Mouse (Mus musculus): ENCODE results near the gene Iqcn. TPM values are rescaled to one million over a fixed set of nuclear protein-coding genes. Genes with fewer than 3 reads are reported as not detected.

Iqcn gene
- polyA plus RNA-seq, 1 experiment from 2014 or later, result not detected

DNA sequence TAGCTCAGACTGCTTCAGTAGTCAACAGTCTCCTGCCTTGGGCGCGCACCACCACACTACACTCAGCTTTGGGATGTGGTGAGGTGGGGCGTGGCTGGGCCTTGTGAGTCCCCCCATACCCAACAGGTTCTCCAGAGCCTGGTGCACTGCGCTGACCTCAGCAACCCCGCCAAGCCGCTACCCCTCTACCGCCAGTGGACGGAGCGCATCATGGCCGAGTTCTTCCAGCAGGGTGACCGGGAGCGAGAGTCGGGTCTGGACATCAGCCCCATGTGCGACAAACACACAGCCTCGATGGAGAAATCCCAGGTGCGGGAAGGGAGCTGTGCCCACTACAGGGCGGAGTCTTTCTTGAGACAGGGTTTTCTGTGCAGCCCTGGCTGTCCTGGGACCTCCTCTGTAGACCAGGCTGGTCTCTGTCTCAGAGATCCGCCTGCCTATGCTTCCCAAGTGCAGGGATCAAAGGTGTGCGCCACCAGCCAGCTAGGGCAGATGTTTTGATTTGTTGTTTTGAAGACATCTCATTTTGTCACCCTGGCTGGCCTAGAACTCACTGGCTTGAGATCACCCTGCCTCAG lies 45.9 kb downstream of the Iqcn start:
- H3K4me2 ChIP-seq, result no peak overlapping the region
- WGBS, result 73% methylated on average over 19 of the region's 19 CpGs
- H3K27ac ChIP-seq (ENCODE audit: low read depth, low read length), result no peak overlapping the region
- H3K9me3 ChIP-seq (ENCODE audit: control insufficient read depth, low read length), result no peaks in the 10 kb centered on the region
- H3K4me1 ChIP-seq (replicated peaks; ENCODE audit: control insufficient read depth, insufficient read depth, low read length), result peaks cover 14% of the 10 kb centered on the region
- peaks cover 59% of the 10 kb centered on the region for H3K27me3 ChIP-seq (replicated peaks; ENCODE audit: control insufficient read depth, insufficient read depth, low read length)
- H3K4me3 ChIP-seq (ENCODE audit: low read depth, low read length), result no peak overlapping the region
- DNase-seq (ENCODE audit: low spot score) (no peak), ATAC-seq (replicated peaks; ENCODE audit: low FRiP score) (no peak)
- H3K9ac ChIP-seq (ENCODE audit: low read depth, low read length), result no peak overlapping the region
- H3K36me3 ChIP-seq (ENCODE audit: control insufficient read depth, insufficient read depth, low read length), result no peaks in the 10 kb centered on the region

- 79% methylated on average over 13 of the region's 13 CpGs for WGBS
- H3K4me3 ChIP-seq (ENCODE audit: low read depth, low read length), result no peak overlapping the region
- no peak overlapping the region for H3K27ac ChIP-seq (ENCODE audit: low read depth, low read length)
- DNase-seq (ENCODE audit: low spot score) (no peak), ATAC-seq (replicated peaks; ENCODE audit: low FRiP score) (no peak)
- H3K4me1 ChIP-seq (replicated peaks; ENCODE audit: control insufficient read depth, insufficient read depth, low read length), result peaks cover 19% of the 10 kb centered on the region
- no peak overlapping the region for H3K4me2 ChIP-seq
- no peaks in the 10 kb centered on the region for H3K36me3 ChIP-seq (ENCODE audit: control insufficient read depth, insufficient read depth, low read length)
- no peak overlapping the region for H3K9ac ChIP-seq (ENCODE audit: low read depth, low read length)
- H3K27me3 ChIP-seq (replicated peaks; ENCODE audit: control insufficient read depth, insufficient read depth, low read length), result peaks cover 49% of the 10 kb centered on the region
- no peaks in the 10 kb centered on the region for H3K9me3 ChIP-seq (ENCODE audit: control insufficient read depth, low read length)
Observed at GRCm38 (mm10) chr8:70750128-70750680, 46.9 kb downstream of the Iqcn start.

DNA sequence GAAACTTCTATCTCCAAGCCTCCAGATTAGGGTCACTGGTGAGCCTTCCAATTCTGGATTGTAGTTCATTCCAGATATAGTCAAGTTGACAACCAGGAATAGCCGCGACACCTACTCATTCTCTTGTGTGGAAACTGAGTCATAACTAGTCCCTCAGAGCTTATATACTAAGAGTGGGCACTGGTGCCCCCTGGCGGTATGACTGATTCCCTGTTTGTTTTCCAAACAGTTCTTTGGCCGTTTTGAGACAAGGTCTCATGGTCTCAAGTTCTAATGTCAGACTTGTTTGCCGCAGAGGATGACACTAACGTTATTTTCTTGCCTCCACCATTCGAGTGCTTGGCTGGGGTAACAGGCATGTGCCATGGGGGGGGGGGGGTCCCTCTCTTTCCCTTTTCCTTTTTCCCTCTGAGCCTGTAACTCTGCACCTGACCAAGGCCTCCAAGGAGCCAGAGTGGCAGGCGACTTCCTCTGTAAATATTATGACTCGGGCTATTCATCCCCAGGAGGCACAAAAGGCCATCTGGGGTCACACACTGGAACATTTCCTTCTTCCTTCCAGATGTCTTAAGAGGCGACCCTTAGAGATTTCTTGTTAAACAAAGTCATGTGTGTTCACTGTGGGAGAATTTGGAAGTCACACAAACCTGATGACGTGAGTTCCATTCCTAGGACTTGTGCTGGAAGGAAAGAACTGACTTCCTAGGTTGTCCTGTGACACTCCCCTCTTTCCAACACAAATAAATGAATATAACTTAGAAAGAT lies 48.9 kb downstream of the Iqcn start:
- Histone ChIP-seq H3K27ac (ENCODE audit: low read depth, low read length) (peak overlapping the region; percentile 67; the same call in 1 of the 2 replicates), H3K4me1 (replicated peaks; ENCODE audit: control insufficient read depth, insufficient read depth, low read length) (peaks cover 24% of the 10 kb centered on the region), H3K9me3 (ENCODE audit: control insufficient read depth, low read length) (no peaks in the 10 kb centered on the region), H3K4me2 (peak overlapping the region; percentile 68; the same call in 1 of the 2 replicates), H3K9ac (ENCODE audit: low read depth, low read length) (no peak overlapping the region), H3K27me3 (replicated peaks; ENCODE audit: control insufficient read depth, insufficient read depth, low read length) (peaks cover 30% of the 10 kb centered on the region), H3K4me3 (ENCODE audit: low read depth, low read length) (no peak overlapping the region), H3K36me3 (ENCODE audit: control insufficient read depth, insufficient read depth, low read length) (no peaks in the 10 kb centered on the region; the same call in 1 of the 2 replicates)
- DNase-seq (ENCODE audit: low spot score) (no peak), ATAC-seq (replicated peaks; ENCODE audit: low FRiP score) (no peak)
- WGBS, result 27% methylated on average over 11 of the region's 11 CpGs

DNA sequence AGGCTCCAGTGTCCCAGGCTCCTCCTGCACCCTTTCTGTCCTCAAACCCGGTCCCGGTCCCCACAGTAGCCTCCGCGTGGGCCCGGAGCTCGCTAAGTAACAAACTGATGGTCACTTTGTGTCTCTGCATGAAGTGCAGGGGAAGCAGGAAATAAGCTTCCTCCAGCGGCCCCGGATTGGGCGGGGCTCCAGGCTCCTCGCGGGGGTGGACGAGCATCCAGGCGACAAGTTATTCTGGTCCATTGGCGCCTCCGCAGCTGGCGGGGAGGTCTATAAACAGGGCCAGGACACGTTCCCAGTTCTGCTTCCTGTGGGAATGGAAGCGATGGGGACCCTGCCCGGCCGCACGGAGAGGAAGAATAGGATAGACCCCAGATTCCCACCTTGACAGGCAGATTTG lies 49.9 kb downstream of the Iqcn start:
- ATAC-seq (replicated peaks; ENCODE audit: low FRiP score), result no peak
- H3K27me3 ChIP-seq (replicated peaks; ENCODE audit: control insufficient read depth, insufficient read depth, low read length), result peaks cover 20% of the 10 kb centered on the region
- WGBS, result 13% methylated on average over 21 of the region's 21 CpGs

DNA sequence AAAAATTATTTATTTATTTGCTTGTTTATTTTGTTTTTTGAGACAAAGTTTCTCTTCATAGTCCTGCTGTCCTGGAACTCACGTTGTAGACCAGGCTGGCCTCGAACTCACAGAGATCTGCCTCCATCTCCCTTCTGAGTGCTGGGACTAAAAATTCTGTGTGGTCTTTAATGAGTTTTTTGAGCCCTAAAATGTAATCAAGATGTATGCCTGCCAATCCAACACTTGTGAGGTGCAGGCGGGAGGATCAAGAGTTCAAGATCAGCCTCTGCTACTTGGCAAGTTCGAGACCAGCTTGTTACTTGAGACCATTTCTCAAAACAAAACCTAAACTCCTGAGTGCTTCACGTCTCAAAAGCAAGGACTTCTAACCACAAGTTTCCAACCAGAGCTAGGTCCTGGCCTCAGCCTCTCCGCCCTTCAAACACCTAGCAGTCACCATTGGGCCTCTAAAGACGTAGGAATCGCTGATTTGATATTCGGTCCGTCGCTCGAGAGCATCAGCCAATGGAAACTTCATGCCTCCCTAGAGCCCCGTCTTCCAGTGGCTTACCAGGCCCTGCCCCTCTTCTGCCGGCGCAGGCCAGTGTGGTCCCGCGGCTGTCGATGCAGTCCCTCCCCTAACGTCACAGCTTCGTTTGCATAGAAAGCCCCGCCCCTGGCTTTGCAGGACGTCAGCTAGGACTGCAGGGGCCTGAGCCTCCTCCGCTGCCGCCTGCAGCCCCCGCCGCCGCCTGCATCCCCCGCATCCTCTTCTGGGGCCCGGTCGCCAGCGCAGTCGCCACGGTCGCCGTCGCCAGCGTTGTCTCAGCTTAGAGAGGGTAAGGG lies 51.0 kb downstream of the Iqcn start, which contains the start of gene Rab3a:
Rab3a (plus strand) TSS at position 637 of the 828 bp plus-strand sequence.
- H3K4me1 ChIP-seq (replicated peaks; ENCODE audit: control insufficient read depth, insufficient read depth, low read length), result peaks cover 28% of the 10 kb centered on the region
- H3K27me3 ChIP-seq (replicated peaks; ENCODE audit: control insufficient read depth, insufficient read depth, low read length), result peaks cover 9% of the 10 kb centered on the region
- WGBS, result 7% methylated on average over 37 of the region's 37 CpGs
- H3K4me2 ChIP-seq, result peak within 1 kb of the TSS; percentile 100
- DNase-seq (ENCODE audit: low spot score) (peak; percentile 92), ATAC-seq (replicated peaks; ENCODE audit: low FRiP score) (peak; percentile 96)
- H3K4me3 ChIP-seq (ENCODE audit: low read depth, low read length), result peak within 1 kb of the TSS; percentile 84
- peak within 1 kb of the TSS; percentile 82 for H3K9ac ChIP-seq (ENCODE audit: low read depth, low read length)
- H3K36me3 ChIP-seq (ENCODE audit: control insufficient read depth, insufficient read depth, low read length), result no peaks in the 10 kb centered on the region; the same call in 1 of the 2 replicates
- peak within 1 kb of the TSS; percentile 67 for H3K27ac ChIP-seq (ENCODE audit: low read depth, low read length)
- H3K9me3 ChIP-seq (ENCODE audit: control insufficient read depth, low read length), result no peaks in the 10 kb centered on the region

More for the DNA sequence above, 49.9 kb downstream of the Iqcn start:
- Histone ChIP-seq H3K4me2 (peak overlapping the region; percentile 68), H3K4me3 (ENCODE audit: low read depth, low read length) (peak overlapping the region; percentile 28), H3K4me1 (replicated peaks; ENCODE audit: control insufficient read depth, insufficient read depth, low read length) (peaks cover 24% of the 10 kb centered on the region), H3K9me3 (ENCODE audit: control insufficient read depth, low read length) (no peaks in the 10 kb centered on the region), H3K36me3 (ENCODE audit: control insufficient read depth, insufficient read depth, low read length) (no peaks in the 10 kb centered on the region; the same call in 1 of the 2 replicates), H3K9ac (ENCODE audit: low read depth, low read length) (peak overlapping the region; percentile 50), H3K27ac (ENCODE audit: low read depth, low read length) (peak overlapping the region; percentile 67)
- DNase-seq (ENCODE audit: low spot score), result no peak

DNA sequence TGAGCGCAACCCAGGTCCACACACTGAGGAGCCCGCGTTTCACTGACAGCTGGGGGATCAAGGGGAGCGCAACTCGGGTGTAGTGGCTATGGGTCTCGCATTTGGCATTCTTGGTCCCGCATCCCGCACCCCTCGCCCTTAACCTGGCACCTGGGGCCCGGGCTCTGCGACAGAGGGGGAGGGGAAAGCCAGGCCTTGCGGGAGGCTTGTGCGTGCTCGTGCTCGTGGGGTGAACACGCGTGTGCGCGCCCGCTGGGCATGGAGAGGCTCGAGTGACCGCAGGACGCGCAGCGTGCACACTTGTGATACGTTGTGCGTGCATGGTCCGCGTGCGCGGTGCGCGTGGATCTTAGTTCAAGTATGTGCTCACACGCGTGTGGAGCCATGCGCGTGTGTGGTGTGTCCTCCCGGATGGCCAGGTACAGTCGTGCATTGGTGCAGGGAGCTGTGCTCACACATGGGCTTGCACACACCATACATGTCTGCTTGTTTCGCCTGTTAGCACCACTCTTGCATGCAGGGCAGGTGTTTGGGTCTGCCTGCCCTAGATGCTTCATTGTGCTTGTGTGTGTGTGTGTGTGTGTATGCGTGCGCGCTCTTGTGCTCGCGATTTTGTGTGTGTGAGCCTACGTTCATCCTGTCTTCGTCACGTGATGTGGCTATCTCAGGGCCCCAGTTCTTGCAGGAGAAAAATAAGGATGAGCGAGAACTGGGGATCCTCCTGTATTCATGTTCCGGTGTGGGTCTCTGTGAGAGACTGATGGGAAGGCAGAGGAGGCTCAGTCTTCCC lies 51.8 kb downstream of the Iqcn start:
- Histone ChIP-seq H3K36me3 (ENCODE audit: control insufficient read depth, insufficient read depth, low read length) (no peaks in the 10 kb centered on the region; the same call in 1 of the 2 replicates), H3K9me3 (ENCODE audit: control insufficient read depth, low read length) (no peaks in the 10 kb centered on the region), H3K9ac (ENCODE audit: low read depth, low read length) (peak overlapping the region; percentile 82), H3K27ac (ENCODE audit: low read depth, low read length) (0 out of 2 replicates have a peak overlapping the region, but pooled peaks have one; percentile 32), H3K4me3 (ENCODE audit: low read depth, low read length) (peak overlapping the region; percentile 84), H3K4me2 (peak overlapping the region; percentile 100), H3K4me1 (replicated peaks; ENCODE audit: control insufficient read depth, insufficient read depth, low read length) (peaks cover 36% of the 10 kb centered on the region), H3K27me3 (replicated peaks; ENCODE audit: control insufficient read depth, insufficient read depth, low read length) (peaks cover under 1% of the 10 kb centered on the region; the same call in 1 of the 2 replicates)
- ATAC-seq (replicated peaks; ENCODE audit: low FRiP score), result peak; percentile 6; the same call in 1 of the 2 replicates
- 17% methylated on average over 48 of the region's 50 CpGs for WGBS
- no peak for DNase-seq (ENCODE audit: low spot score)

DNA sequence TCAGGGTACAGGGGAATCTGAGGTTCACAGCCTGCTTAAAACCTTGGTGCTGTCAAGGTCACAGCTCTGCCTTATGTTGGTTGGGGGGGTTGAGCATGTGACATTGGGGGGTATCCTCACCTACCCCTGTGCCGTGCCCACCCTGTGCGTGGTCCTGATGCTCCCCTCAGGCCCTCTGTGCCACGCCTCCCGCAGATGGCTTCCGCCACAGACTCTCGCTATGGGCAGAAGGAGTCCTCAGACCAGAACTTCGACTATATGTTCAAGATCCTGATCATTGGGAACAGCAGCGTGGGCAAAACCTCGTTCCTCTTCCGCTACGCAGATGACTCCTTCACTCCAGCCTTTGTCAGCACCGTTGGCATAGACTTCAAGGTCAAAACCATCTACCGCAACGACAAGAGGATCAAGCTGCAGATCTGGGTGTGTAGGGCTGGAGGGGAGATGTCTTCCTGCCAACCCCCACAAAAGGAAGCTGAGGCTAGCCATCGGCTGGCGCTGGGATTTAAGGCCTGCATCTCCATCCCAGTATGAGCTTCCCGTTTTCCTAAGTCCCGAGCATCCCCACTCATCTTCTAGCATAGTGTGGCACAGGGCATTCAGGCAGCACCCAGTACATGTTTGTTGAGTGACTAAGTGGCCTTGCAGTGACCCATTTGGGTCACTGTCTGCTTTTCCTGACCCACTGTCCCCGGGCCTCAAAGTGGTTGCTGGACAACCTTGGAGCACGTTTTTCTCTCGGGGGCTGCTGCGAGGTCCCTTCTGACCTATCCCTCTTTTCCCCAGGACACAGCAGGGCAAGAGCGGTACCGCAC lies 52.6 kb downstream of the Iqcn start:
- Histone ChIP-seq H3K4me1 (replicated peaks; ENCODE audit: control insufficient read depth, insufficient read depth, low read length) (peaks cover 37% of the 10 kb centered on the region), H3K4me3 (ENCODE audit: low read depth, low read length) (peak overlapping the region; percentile 84), H3K4me2 (peak overlapping the region; percentile 100), H3K9me3 (ENCODE audit: control insufficient read depth, low read length) (no peaks in the 10 kb centered on the region), H3K36me3 (ENCODE audit: control insufficient read depth, insufficient read depth, low read length) (no peaks in the 10 kb centered on the region; the same call in 1 of the 2 replicates), H3K27me3 (replicated peaks; ENCODE audit: control insufficient read depth, insufficient read depth, low read length) (no peaks in the 10 kb centered on the region), H3K9ac (ENCODE audit: low read depth, low read length) (no peak overlapping the region), H3K27ac (ENCODE audit: low read depth, low read length) (no peak overlapping the region)
- ATAC-seq (replicated peaks; ENCODE audit: low FRiP score) (no peak), DNase-seq (ENCODE audit: low spot score) (no peak)
- WGBS, result 82% methylated on average over 24 of the region's 24 CpGs

All from liver, embryonic 11.5 days (tissue).